Mouse (Mus musculus) spleen, adult 2 months (tissue): ENCODE measurements around the gene Prkd2.

Source experiments
- CTCF ChIP-seq: fragments of 200-500 bp; IDR thresholded peaks from 2 replicates; pipeline ENCODE4 v1.5.1; 2011; ENCODE audit warnings: mild to moderate bottlenecking, inconsistent platforms; ENCODE audit not compliant: insufficient read depth, insufficient read length, insufficient replicate concordance; ENCODE audit errors: extremely low read depth
- POLR2A ChIP-seq: fragments of 200-500 bp; IDR thresholded peaks from 2 replicates; pipeline ENCODE4 v1.6.1; 2011; ENCODE audit warnings: low read depth, low read length, inconsistent platforms

GRCm38 (mm10) chr7:16915461-16916340 lies 73.0 kb downstream of the Prkd2 start:
- TF ChIP-seq CTCF (no peak), POLR2A (no peak)
